Mouse (Mus musculus) liver, adult 2 months (tissue): ENCODE data around the gene Pla2r1.

Experiments
- CTCF ChIP-seq: fragments of 200-500 bp; IDR thresholded peaks from 2 replicates; pipeline ENCODE4 v1.5.1; 2011; ENCODE audit warnings: low read depth, low read length, control low read depth
- POLR2A ChIP-seq: fragments of 200-500 bp; IDR thresholded peaks from 2 replicates; pipeline ENCODE4 v1.6.1; 2011; ENCODE audit warnings: low read length, control low read depth; ENCODE audit not compliant: insufficient read depth; ENCODE audit errors: extremely low read depth

GRCm38 (mm10) chr2:60503991-60504390 is 49.1 kb downstream of the Pla2r1 start:
- TF ChIP-seq CTCF (no peak), POLR2A (no peak)
